Mouse (Mus musculus): ENCODE results near the gene Aff3. TPM values are rescaled to one million over a fixed set of nuclear protein-coding genes. Genes with fewer than 3 reads are reported as not detected.
A peak's percentile ranks its signal among the peaks of the same experiment; 100 is the strongest.

Gene Aff3
- polyA plus RNA-seq, 1 experiment from 2014 or later = 33.1 TPM

DNA sequence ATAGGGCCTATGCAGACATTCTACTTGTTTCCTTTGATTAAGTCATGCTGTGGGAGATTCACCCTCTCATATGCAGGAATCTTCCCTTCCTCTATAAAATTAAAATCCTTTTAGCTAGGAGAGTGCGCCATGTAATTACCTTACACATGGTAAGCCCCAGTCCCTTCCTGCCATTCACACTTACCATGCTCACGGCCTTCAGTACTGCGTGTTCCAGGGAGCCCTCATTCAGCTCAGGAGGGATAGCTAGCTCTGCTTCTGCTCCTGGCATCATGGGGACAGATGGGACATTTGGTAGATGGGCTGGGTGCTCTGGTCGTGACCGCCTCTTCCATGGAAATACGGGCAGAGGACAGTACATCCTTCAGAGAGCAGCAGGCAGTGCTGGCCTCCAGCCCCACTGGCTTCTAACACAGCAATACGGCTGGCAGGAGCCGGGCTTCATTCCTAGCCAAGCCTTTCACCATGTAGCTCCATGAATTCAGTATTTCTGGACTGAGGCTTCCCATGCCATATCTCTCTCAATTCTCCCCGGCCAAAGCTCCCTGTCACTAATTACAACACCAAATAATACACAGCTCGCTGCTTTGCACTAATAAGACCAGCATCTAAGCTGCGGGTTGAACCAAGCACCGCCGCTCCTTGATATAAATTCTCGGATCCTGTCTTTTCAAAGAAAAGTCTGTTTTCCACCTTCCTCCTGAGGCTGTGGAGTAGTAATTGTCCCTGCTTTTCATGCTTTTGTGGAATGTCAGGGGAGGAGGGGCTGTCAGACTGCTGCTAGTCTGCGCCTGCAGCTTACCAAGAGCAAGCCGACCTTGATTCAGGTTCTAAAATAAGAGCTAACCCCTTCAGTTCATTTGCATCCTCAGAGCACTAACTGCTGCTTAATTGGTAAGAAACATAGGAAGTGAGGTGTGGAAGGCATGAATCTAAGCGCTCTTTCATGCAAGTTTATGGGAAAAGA is 464.8 kb downstream of the Aff3 start:
- peak; percentile 72 for ATAC-seq (ENCODE audit: low FRiP score)
- WGBS = 26% methylated on average over 17 of the region's 17 CpGs

DNA sequence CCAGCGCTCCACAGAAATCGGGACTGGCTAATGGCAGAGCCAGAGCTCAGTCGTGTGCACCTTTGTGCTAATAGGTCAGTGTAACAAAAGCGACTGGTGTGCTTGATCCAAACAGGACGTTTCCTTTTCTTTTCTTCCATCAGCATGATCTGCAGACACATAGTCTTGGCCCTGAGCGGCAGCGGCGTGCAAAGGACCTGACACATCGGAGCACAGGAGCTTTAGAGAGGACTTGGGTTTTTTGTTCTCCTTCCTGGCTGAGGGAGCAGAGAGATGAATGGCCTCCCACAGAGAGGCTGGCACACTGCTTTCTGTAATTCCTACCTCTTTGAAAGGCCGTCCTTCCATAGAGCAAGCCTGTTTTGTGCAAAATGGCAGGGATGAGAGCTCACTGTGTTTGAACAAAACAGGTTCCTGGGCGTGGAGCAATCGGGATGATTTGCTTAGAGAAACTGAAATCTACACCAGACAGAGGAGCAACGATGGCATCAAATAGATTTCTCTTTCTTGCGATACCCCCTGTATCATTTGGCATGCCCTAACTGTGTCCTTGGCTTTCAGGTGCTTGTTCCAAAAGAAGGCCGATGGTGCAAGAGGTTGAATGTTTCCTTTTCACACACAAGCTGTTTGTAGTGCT is 466.2 kb downstream of the Aff3 start:
- Histone ChIP-seq H3K4me3 (replicated peaks) (no peak overlapping the region), H3K27me3 (replicated peaks) (no peaks in the 10 kb centered on the region), H3K9ac (replicated peaks) (0 out of 2 replicates have a peak overlapping the region, but pooled peaks have one; percentile 10), H3K27ac (replicated peaks) (peak overlapping the region; percentile 79), H3K4me2 (no peak overlapping the region), H3K4me1 (peaks cover 48% of the 10 kb centered on the region), H3K9me3 (replicated peaks) (no peaks in the 10 kb centered on the region), H3K36me3 (no peaks in the 10 kb centered on the region)
- ATAC-seq (ENCODE audit: low FRiP score) = no peak; the same call in 1 of the 2 replicates
- WGBS = 21% methylated on average over 15 of the region's 15 CpGs

More for the DNA sequence above, 464.8 kb downstream of the Aff3 start:
- peak overlapping the region; percentile 79 for H3K27ac ChIP-seq (replicated peaks)
- no peak overlapping the region for H3K9ac ChIP-seq (replicated peaks)
- no peak overlapping the region for H3K4me3 ChIP-seq (replicated peaks)
- peak overlapping the region; percentile 13; the same call in 1 of the 2 replicates for H3K4me2 ChIP-seq
- H3K9me3 ChIP-seq (replicated peaks) = no peaks in the 10 kb centered on the region
- H3K4me1 ChIP-seq = peaks cover 44% of the 10 kb centered on the region
- no peaks in the 10 kb centered on the region for H3K27me3 ChIP-seq (replicated peaks)
- H3K36me3 ChIP-seq = no peaks in the 10 kb centered on the region

DNA sequence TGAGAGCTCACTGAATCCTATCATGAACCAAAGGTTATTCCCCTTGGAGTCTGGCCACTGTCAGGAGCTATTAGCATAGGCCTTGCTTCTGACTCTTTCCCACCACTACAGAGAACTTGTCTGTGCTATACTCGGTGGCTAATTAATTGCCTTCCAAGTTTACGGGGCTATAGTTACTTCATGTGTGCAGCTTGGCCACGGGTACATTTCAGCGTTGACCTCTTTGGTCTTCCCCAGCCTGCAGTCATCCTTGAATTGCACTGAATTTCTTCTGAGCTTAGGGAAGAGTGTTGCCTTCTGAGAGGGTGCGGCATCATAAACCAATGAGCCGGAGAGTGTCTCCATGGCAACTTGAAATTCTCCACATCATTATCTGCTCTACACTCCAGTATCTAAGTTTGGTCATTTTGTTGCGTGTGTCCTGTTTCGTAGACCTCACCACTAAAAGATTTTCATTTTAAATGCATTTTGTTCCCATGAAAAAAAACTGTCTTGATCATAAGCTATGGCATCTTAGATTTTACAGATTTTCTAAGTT is 467.5 kb downstream of the Aff3 start:
- ATAC-seq (ENCODE audit: low FRiP score) = no peak
- Histone ChIP-seq H3K9ac (replicated peaks) (no peak overlapping the region), H3K4me1 (peaks cover 54% of the 10 kb centered on the region), H3K36me3 (no peaks in the 10 kb centered on the region), H3K27me3 (replicated peaks) (no peaks in the 10 kb centered on the region), H3K27ac (replicated peaks) (peak overlapping the region; percentile 79; the same call in 1 of the 2 replicates), H3K9me3 (replicated peaks) (no peaks in the 10 kb centered on the region), H3K4me3 (replicated peaks) (no peak overlapping the region), H3K4me2 (no peak overlapping the region)
- WGBS = 34% methylated on average over 8 of the region's 8 CpGs

DNA sequence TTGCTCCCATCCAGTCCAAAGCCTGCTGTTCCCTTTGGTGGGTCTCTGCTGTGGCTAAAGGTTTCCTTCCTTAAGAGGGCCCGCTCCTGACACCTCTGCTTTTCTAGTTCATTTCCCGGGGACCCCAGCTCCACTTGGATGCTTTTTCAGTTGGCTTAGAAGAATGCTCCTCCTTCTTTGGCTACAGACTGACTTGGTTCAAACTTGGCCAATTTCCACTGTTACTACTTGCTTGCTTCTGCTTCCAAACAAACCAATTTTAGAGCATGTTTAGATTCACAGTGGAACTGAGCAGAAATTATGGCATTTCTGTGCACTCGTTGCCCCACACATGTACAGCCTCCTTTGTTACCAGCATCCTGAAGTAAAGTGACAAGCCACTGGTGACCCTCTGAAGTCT is 469.0 kb downstream of the Aff3 start:
- no peak overlapping the region for H3K4me2 ChIP-seq
- H3K9ac ChIP-seq (replicated peaks) = no peak overlapping the region
- no peak for ATAC-seq (ENCODE audit: low FRiP score)
- H3K9me3 ChIP-seq (replicated peaks) = no peaks in the 10 kb centered on the region
- H3K4me3 ChIP-seq (replicated peaks) = no peak overlapping the region
- H3K4me1 ChIP-seq = peaks cover 50% of the 10 kb centered on the region
- WGBS = 84% methylated on average over 3 of the region's 3 CpGs
- no peaks in the 10 kb centered on the region for H3K36me3 ChIP-seq
- no peak overlapping the region for H3K27ac ChIP-seq (replicated peaks)
- no peaks in the 10 kb centered on the region for H3K27me3 ChIP-seq (replicated peaks)

DNA sequence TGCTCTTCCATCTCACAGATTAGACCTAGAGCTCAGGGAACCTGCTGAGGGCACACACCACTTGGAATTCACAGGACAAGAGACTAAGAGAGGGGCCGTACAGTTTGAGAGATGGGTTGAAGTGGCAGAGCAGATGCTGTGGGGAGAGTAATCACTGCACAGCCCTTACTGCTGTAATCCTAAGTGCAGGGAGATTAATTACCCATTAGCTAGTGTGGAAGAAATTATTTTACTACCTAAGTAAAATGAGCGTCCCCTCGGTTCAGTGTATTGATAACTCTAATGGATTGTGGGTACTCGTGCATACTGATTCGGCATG is 478.6 kb downstream of the Aff3 start:
- no peaks in the 10 kb centered on the region for H3K27me3 ChIP-seq (replicated peaks)
- 0 out of 2 replicates have a peak overlapping the region, but pooled peaks have one; percentile 24 for H3K27ac ChIP-seq (replicated peaks)
- H3K4me1 ChIP-seq = peaks cover 5% of the 10 kb centered on the region
- 0 out of 2 replicates have a peak, but pooled peaks have one; percentile 30 for ATAC-seq (ENCODE audit: low FRiP score)
- H3K9me3 ChIP-seq (replicated peaks) = no peaks in the 10 kb centered on the region
- H3K36me3 ChIP-seq = peaks cover 17% of the 10 kb centered on the region
- no peak overlapping the region for H3K4me3 ChIP-seq (replicated peaks)
- 41% methylated on average over 5 of the region's 5 CpGs for WGBS
- no peak overlapping the region for H3K9ac ChIP-seq (replicated peaks)
- no peak overlapping the region for H3K4me2 ChIP-seq

DNA sequence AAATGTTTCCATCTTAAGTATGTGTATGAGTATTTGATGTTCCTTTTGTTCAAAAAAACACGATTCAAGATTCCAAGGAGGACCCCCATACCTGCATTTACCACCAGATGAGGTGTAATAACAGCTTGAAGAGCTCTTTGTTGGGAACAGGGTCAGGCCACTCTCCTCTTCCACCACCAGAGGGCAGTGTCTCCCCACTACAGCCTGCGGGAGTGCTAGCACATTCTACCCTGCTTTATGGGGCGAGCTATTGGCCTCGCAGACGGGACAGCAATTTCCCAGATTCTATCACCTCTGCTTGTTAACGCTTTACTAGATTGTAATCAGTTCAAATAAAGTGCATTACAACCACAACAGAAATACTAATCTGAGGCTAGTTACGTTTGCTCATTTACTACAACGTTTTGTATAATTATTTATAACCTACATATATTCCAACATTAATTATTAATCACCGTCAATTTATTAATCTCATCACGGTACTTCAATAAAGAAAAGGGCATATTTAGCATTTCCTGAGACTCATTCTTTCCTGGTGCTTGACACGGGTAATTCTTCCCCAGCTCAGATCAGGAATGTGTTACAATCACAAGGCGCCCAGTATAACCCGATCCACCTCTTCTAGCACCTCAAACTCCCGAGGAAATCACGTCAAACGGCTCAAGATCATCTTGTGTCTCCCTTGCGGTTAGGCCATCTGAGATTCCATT is 479.1 kb downstream of the Aff3 start:
- Histone ChIP-seq H3K9ac (replicated peaks) (no peak overlapping the region), H3K9me3 (replicated peaks) (no peaks in the 10 kb centered on the region), H3K36me3 (peaks cover 22% of the 10 kb centered on the region), H3K4me3 (replicated peaks) (no peak overlapping the region), H3K4me1 (peaks cover 5% of the 10 kb centered on the region), H3K27me3 (replicated peaks) (no peaks in the 10 kb centered on the region), H3K27ac (replicated peaks) (0 out of 2 replicates have a peak overlapping the region, but pooled peaks have one; percentile 24), H3K4me2 (no peak overlapping the region)
- 37% methylated on average over 17 of the region's 17 CpGs for WGBS
- peak; percentile 90 for ATAC-seq (ENCODE audit: low FRiP score)

DNA sequence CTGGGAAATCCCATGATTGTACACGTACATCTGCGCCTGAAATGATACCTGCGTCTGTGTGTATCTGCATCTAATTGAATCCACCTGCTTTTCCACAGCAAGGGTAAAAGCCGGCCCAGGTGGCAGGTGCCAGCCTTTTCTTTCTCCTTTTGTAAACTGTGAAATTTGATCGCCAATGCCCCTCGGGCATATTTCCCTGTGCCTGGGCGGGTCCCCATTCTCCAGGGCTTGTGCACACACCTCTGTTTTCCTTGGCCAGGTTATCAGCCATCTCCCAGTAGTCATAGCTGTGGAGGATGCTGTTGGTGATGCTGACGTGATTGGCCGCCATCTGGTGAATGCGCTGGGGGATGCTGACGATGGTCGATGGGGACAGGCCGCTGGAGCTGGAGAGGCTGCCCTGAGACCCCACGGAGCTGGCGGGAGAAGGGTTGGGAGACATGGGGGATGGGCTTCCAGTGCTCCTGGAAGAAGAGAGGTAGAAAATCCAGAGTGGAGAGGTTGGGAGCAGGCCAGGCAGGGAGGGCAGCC is 483.7 kb downstream of the Aff3 start:
- no peaks in the 10 kb centered on the region for H3K9me3 ChIP-seq (replicated peaks)
- no peak overlapping the region for H3K27ac ChIP-seq (replicated peaks)
- H3K36me3 ChIP-seq = peaks cover 33% of the 10 kb centered on the region
- WGBS = 82% methylated on average over 15 of the region's 15 CpGs
- H3K9ac ChIP-seq (replicated peaks) = no peak overlapping the region
- no peak overlapping the region for H3K4me2 ChIP-seq
- H3K4me3 ChIP-seq (replicated peaks) = no peak overlapping the region
- no peaks in the 10 kb centered on the region for H3K27me3 ChIP-seq (replicated peaks)
- H3K4me1 ChIP-seq = peaks cover 3% of the 10 kb centered on the region
- no peak for ATAC-seq (ENCODE audit: low FRiP score)

DNA sequence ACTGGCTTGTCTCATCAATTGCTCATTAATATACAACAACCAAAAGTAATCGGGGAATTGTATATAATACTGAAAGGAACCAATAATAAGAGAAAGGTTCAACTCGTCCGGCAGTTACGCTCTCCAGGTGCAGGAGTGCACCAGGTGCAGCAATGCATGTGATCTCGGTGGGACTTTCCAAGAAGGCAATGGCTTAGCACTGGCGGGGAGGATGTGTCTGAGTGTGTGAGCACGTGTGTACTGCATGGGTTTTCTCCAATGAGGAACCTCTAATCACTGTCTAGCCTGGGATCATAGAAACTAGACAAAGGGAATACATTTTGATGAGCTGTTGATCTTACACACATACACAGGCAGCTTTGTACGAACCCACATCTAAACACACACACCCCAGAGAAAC is 485.8 kb downstream of the Aff3 start:
- no peak overlapping the region for H3K27ac ChIP-seq (replicated peaks)
- no peak overlapping the region for H3K9ac ChIP-seq (replicated peaks)
- no peak overlapping the region for H3K4me2 ChIP-seq
- H3K4me3 ChIP-seq (replicated peaks) = no peak overlapping the region
- no peaks in the 10 kb centered on the region for H3K27me3 ChIP-seq (replicated peaks)
- WGBS = 89% methylated on average over 8 of the region's 8 CpGs
- H3K4me1 ChIP-seq = no peaks in the 10 kb centered on the region
- no peak for ATAC-seq (ENCODE audit: low FRiP score)
- H3K36me3 ChIP-seq = peaks cover 30% of the 10 kb centered on the region
- H3K9me3 ChIP-seq (replicated peaks) = no peaks in the 10 kb centered on the region

DNA sequence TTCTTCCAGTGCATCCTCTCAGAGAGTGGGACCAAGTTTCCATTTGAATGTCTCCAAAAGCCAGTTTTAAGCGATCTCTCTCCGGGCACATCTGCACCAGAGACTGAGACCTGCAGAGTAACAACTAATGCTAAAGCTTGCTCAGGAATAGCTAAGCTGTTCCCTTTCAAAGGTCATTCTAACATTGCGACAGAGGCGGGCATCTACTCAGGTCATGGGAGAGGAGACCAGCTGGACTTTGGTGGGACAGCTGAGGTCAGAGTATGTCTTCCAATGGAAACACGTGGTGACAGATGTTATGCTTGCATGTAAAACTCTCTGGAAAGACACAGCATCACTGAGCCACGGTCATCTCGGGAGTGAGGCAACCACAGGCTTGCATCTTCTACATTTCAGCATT is 488.7 kb downstream of the Aff3 start:
- no peak for ATAC-seq (ENCODE audit: low FRiP score)
- no peak overlapping the region for H3K27ac ChIP-seq (replicated peaks)
- WGBS = 93% methylated on average over 7 of the region's 7 CpGs

DNA sequence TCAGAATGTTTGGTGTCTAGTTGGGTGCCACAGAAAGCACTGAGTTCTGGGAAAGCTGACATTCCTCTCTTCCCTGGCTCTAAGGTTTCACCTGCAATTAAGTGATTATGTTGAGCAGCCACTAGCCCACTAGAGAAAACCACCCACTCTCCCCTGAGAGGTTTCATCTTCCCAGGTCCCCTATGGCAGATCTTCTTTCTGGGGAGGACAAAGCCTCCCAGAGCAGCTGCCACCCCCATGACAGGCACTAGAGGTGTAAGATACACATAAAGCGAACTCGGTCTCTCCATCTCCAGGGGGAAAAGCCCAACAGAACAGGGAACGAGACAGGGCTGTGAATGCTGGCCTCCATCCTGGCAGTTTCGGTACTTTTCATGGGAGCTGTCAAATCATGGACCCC is 492.9 kb downstream of the Aff3 start:
- H3K4me1 ChIP-seq = no peaks in the 10 kb centered on the region
- WGBS = 82% methylated on average over 4 of the region's 4 CpGs

More for the DNA sequence above, 488.7 kb downstream of the Aff3 start:
- no peaks in the 10 kb centered on the region for H3K4me1 ChIP-seq
- no peaks in the 10 kb centered on the region for H3K27me3 ChIP-seq (replicated peaks)
- H3K9ac ChIP-seq (replicated peaks) = no peak overlapping the region
- no peaks in the 10 kb centered on the region for H3K9me3 ChIP-seq (replicated peaks)
- H3K36me3 ChIP-seq = peaks cover 25% of the 10 kb centered on the region
- H3K4me2 ChIP-seq = no peak overlapping the region
- no peak overlapping the region for H3K4me3 ChIP-seq (replicated peaks)

DNA sequence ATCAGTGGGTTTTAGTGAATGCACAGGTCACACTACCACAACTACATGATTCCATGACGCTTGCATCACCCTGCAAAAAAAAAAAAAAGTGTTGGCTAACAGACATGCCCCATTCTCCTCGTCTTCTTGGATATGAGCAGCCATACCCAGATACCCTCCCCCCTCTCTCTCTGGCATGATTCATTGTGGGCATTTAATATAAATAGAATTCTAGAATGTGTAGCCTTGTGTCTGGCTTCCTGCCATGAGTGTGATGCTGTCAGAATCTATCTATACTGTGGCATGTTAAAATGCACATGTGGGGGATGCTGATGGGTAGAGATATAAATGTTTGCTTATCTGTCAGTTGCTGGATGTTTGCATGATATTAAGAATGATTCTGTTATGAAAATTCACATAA is 499.1 kb downstream of the Aff3 start:
- Histone ChIP-seq H3K9me3 (replicated peaks) (no peaks in the 10 kb centered on the region), H3K4me3 (replicated peaks) (no peak overlapping the region), H3K4me1 (peaks cover 4% of the 10 kb centered on the region; the same call in 1 of the 2 replicates), H3K27me3 (replicated peaks) (no peaks in the 10 kb centered on the region), H3K9ac (replicated peaks) (no peak overlapping the region), H3K4me2 (no peak overlapping the region), H3K27ac (replicated peaks) (no peak overlapping the region), H3K36me3 (no peaks in the 10 kb centered on the region)
- no peak for ATAC-seq (ENCODE audit: low FRiP score)
- WGBS = 56% methylated on average over 2 of the region's 2 CpGs

More for the DNA sequence above, 492.9 kb downstream of the Aff3 start:
- H3K27ac ChIP-seq (replicated peaks) = no peak overlapping the region
- ATAC-seq (ENCODE audit: low FRiP score) = no peak
- no peak overlapping the region for H3K9ac ChIP-seq (replicated peaks)
- H3K4me2 ChIP-seq = no peak overlapping the region
- no peak overlapping the region for H3K4me3 ChIP-seq (replicated peaks)
- no peaks in the 10 kb centered on the region for H3K27me3 ChIP-seq (replicated peaks)
- H3K9me3 ChIP-seq (replicated peaks) = no peaks in the 10 kb centered on the region
- H3K36me3 ChIP-seq = no peaks in the 10 kb centered on the region
